Mouse (Mus musculus): Measurements from ENCODE around the gene Prpf4.

DNA sequence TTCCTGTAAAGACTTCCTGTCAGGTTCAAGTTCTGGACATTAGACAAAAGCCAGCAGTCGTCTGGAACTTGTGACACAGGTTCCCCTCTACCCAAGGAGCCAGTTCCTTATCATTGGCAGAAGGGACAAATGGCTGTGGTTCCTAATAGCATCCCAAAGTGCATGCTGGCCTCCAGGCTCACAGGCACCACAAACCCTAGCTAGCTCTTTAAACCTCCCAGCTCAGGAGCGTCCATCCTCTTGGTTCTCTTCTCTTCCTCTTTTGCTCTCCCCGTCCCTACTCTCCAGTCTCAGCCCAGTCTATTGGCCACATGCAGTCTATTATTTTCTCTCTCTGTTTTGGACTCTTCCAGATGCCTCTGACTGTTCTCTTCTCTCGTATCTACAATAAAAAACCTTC, 31.2 kb downstream of the Prpf4 start:
- no peak for TF ChIP-seq GATA1 (IDR thresholded peaks at IDR 0.05; ENCODE audit: low read length)
- no peak for TF ChIP-seq TAL1 (IDR thresholded peaks at IDR 0.05; ENCODE audit: low read length)
